Mouse (Mus musculus) megakaryocyte, embryonic 14.5 days (primary cell): ENCODE measurements around the gene Abcb1b.
"Not testable (repeated sequence)": the region's sequence is repeated elsewhere in the genome, so short reads cannot be mapped to it uniquely, and the experiment has no call there.

Source experiments
- FLI1 ChIP-seq: IDR thresholded peaks from 2 replicates; pipeline ENCODE4 v1.6.1; 2012; ENCODE audit warnings: low read length, inconsistent platforms, mixed read lengths
- GATA1 ChIP-seq: IDR thresholded peaks from 3 replicates; pipeline ENCODE4 v1.6.1; 2012; ENCODE audit warnings: mixed read lengths, low read length, inconsistent platforms, borderline replicate concordance

GRCm38 (mm10) chr5:8865630-8866029, 67.7 kb downstream of the Abcb1b start:
- not testable (repeated sequence) for TF ChIP-seq GATA1, FLI1
